Mouse (Mus musculus) layer of hippocampus, postnatal 10 days (tissue): Measurements from ENCODE around the gene Fam186a. TPM values are rescaled to one million over a fixed set of nuclear protein-coding genes. Genes with fewer than 3 reads are reported as not detected.
"Not testable (repeated sequence)": the region's sequence is repeated elsewhere in the genome, so short reads cannot be mapped to it uniquely, and the experiment has no call there.

ENCODE experiments used
- DNase-seq, 2 experiments: peaks; one replicate each; pipeline ENCODE4 v3.0.0; 2021; ENCODE audit warnings: low spot score in 2 of 2
- total RNA-seq, 2 experiments: library from RNA; stranded (reverse); gene quantifications; 2 replicates each; pipeline ENCODE4 v1.2.3; 2021

Gene Fam186a
- total RNA-seq, 2 experiments from 2014 or later, result 0.04 to 0.18 TPM

GRCm38 (mm10) chr15:99936659-99937058 lies 30.2 kb downstream of the Fam186a start:
- DNase-seq, result no peak

GRCm38 (mm10) chr15:99934501-99934900 lies 32.4 kb downstream of the Fam186a start:
- no peak for DNase-seq

- DNase-seq, result no peak
Observed at GRCm38 (mm10) chr15:99931231-99931630, 35.6 kb downstream of the Fam186a start.

- DNase-seq, result no peak
Observed at GRCm38 (mm10) chr15:99919601-99920158, 47.2 kb downstream of the Fam186a start.

GRCm38 (mm10) chr15:99917264-99917663 lies 49.6 kb downstream of the Fam186a start:
- no peak for DNase-seq

GRCm38 (mm10) chr15:99914613-99915012 lies 52.2 kb downstream of the Fam186a start:
- no peak for DNase-seq

- DNase-seq, result no peak
Observed at GRCm38 (mm10) chr15:99911785-99912184, 55.1 kb downstream of the Fam186a start.

GRCm38 (mm10) chr15:99909339-99909996 lies 57.4 kb downstream of the Fam186a start:
- peak; percentile 26 to 27 for DNase-seq

GRCm38 (mm10) chr15:99907514-99907913 lies 59.3 kb downstream of the Fam186a start:
- no peak for DNase-seq

GRCm38 (mm10) chr15:99907041-99907440 lies 59.8 kb downstream of the Fam186a start:
- DNase-seq, result no peak

- no peak for DNase-seq
Observed at GRCm38 (mm10) chr15:99904841-99905240, 62.0 kb downstream of the Fam186a start.

- peak; percentile 70 to 77 for DNase-seq
Observed at GRCm38 (mm10) chr15:99904333-99904732, 62.5 kb downstream of the Fam186a start.

- no peak for DNase-seq
Observed at GRCm38 (mm10) chr15:99903227-99903626, 63.6 kb downstream of the Fam186a start.

GRCm38 (mm10) chr15:99902786-99903185 lies 64.1 kb downstream of the Fam186a start:
- no peak for DNase-seq

GRCm38 (mm10) chr15:99896621-99897020 lies 70.2 kb downstream of the Fam186a start:
- DNase-seq, result no peak

- DNase-seq, result no peak
Observed at GRCm38 (mm10) chr15:99891355-99891754, 75.5 kb downstream of the Fam186a start.

GRCm38 (mm10) chr15:99890412-99891236 lies 76.2 kb downstream of the Fam186a start:
- no peak for DNase-seq

- no peak for DNase-seq
Observed at GRCm38 (mm10) chr15:99889275-99889874, 77.5 kb downstream of the Fam186a start.

GRCm38 (mm10) chr15:99887130-99887529 lies 79.7 kb downstream of the Fam186a start:
- not testable (repeated sequence) for DNase-seq

GRCm38 (mm10) chr15:99884038-99884437 lies 82.8 kb downstream of the Fam186a start:
- DNase-seq, result no peak

- DNase-seq, result no peak
Observed at GRCm38 (mm10) chr15:99878541-99878940, 88.3 kb downstream of the Fam186a start.
